Mouse (Mus musculus) olfactory bulb, adult 2 months (tissue): ENCODE measurements around the gene Fkbp14. TPM values are rescaled to one million over a fixed set of nuclear protein-coding genes. Genes with fewer than 3 reads are reported as not detected.

Source experiments
- H3K27ac ChIP-seq: fragments of 200-500 bp; 2 replicates; pipeline ENCODE4 v1.5.1; 2012; ENCODE audit warnings: low read depth, low read length; ENCODE audit not compliant: insufficient read depth
- H3K4me1 ChIP-seq: fragments of 200-500 bp; 2 replicates; pipeline ENCODE4 v1.6.1; 2012; ENCODE audit warnings: low read length; ENCODE audit not compliant: control insufficient read depth, insufficient read depth
- H3K4me3 ChIP-seq: fragments of 200-500 bp; 2 replicates; pipeline ENCODE4 v1.5.1; 2012; ENCODE audit warnings: mild to moderate bottlenecking, low read depth, low read length, moderate library complexity; ENCODE audit not compliant: insufficient read depth
- CTCF ChIP-seq: fragments of 200-500 bp; IDR thresholded peaks from 2 replicates; pipeline ENCODE4 v1.5.1; 2012; ENCODE audit warnings: low read depth, mild to moderate bottlenecking, low read length, moderate library complexity; ENCODE audit not compliant: insufficient read depth
- POLR2A ChIP-seq: fragments of 200-500 bp; IDR thresholded peaks from 2 replicates; pipeline ENCODE4 v1.6.1; 2012; ENCODE audit warnings: mild to moderate bottlenecking, low read depth, low read length, moderate library complexity; ENCODE audit not compliant: insufficient read depth
- WGBS: fragments of 180-500 bp; shearing (Covaris S2); methylation state at CpG from one replicate; pipeline ENCODE4 v1.1.7; 2018; 5-methylcytosine and 5-hydroxymethylcytosine counted together
- polyA plus RNA-seq: library from polyadenylated mRNA; stranded (reverse); fragments of >200 nt; gene quantifications from 2 replicates; pipeline ENCODE4 v1.2.4, GENCODE M21; 2012; ENCODE audit warnings: low replicate concordance; ENCODE audit not compliant: missing spikeins, insufficient read depth, insufficient read length

Fkbp14 gene
- polyA plus RNA-seq, 1 experiment = not detected

DNA sequence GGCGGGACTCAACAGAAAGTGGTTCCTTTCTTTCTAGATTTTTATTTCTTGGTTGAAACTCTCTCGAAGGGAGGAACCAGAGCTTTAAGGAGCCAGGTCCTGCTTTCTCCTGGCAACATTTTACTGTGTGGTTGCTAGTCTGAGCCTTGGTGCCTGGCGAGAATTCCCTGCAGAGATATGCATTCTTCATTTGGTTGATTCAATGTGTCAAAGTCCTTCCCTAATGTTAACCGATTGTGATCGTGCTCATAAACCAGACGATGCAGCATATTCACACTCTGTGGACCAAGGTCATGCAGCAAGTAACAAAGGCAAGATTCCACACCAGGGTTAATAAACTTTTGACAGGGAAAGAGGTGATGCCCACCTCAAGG lies 30.6 kb downstream of the Fkbp14 start:
- TF ChIP-seq POLR2A = no peak
- Histone ChIP-seq H3K27ac (peak overlapping the region; percentile 77), H3K4me1 (peaks cover 13% of the 10 kb centered on the region), H3K4me3 (peak overlapping the region; percentile 56)
- WGBS = 3% methylated on average over 6 of the region's 6 CpGs

DNA sequence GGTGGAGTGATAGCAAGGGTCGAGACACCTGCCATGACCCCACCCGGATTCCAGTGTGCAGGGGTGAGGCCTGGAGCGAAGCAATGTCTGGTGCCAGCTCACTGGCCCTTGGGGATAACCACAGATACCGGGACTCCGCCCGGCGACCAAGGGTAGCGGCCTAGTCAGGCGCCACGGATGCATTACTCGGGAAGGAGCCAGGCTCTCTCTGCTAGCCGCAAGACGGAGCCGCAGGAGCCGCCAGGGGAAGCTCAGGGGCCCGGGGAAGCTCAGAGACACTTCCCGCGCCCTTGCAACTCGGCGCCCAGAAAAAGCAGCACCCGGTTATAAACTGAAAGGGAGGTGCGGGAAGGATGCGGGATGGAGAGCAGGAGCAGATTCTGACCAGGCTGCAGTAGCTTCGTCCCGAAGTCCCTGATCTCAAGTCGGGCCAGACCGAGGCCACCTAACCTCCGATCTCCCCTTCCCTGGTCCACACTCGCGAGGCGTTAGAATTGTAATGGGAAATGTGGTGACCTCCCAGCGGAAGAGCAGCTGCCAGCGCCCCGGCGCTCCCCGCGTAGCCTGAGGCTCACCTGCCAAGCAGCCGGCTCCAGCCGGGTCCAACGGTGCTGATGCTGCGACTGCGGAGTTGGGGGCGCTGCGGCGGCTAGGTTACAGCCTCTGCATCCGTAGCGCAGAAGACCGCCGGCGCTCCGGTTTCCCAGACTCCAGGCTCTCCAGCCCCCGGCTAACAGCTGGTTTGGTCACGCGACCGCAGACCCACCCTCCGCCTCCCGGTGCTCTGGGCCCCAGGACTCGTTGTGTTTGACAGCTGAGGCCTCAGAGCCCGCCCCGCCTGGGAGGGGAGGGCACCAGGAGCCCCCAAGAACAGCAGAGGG lies 31.2 kb downstream of the Fkbp14 start, which contains the start of gene Scrn1:
TSS of gene Scrn1 (minus strand) at position 825 of the 881 bp plus-strand sequence.
- WGBS = under 1% methylated on average over 60 of the region's 60 CpGs
- peaks cover 13% of the 10 kb centered on the region for H3K4me1 ChIP-seq
- peak within 1 kb of the TSS; percentile 77 for H3K27ac ChIP-seq
- TF ChIP-seq POLR2A (peak; percentile 67), CTCF (no peak)
- peak within 1 kb of the TSS; percentile 56 for H3K4me3 ChIP-seq

DNA sequence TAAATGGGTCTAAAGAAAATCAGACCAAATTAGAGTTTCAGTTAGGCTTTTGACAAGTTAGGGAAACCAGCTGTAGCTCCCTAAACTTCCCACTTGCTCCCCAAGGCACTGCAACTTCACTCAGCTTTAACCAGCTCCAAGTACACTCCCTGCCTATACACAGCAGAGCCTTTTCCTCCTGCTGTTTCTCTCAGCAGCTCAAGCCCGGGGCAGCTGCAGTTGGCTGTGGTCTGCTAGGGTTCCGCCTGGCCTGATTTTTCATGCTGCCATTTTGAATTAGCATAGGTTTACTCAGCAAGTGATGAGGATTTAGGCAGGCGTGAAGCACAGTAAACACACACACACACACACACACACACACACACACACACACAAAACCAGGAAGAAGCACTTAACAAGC lies 32.1 kb downstream of the Fkbp14 start:
- Histone ChIP-seq H3K27ac (peak overlapping the region; percentile 77), H3K4me3 (peak overlapping the region; percentile 45), H3K4me1 (peaks cover 9% of the 10 kb centered on the region)
- no peak for TF ChIP-seq CTCF
- TF ChIP-seq POLR2A = no peak
- WGBS = 5% methylated on average over 3 of the region's 3 CpGs

DNA sequence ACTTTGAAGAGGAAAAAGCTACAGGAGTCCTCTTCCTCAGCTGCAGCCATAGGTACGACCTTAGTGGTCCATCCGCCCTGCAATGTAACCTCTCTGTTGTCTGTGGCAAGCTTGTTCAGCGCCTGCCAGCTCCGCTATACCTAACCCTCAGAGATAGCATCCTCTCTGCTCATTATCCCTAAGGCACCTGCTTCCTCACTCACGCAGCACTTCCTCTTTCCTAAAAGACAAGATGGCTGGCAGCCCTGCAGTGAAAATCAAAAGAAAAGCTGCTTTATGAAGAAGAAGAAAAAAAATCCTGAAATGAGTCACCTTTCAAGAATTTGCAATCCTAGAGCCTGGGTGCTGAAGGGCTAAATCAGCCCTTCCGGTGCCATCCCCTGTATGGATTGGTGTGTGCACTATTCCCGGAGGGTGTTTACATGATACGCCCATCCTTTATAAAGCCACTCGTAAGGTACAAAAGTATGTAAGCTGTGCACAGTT lies 32.6 kb downstream of the Fkbp14 start:
- Histone ChIP-seq H3K4me1 (peaks cover 11% of the 10 kb centered on the region), H3K27ac (0 out of 2 replicates have a peak overlapping the region, but pooled peaks have one; percentile 31), H3K4me3 (peak overlapping the region; percentile 45)
- TF ChIP-seq POLR2A = no peak
- no peak for TF ChIP-seq CTCF
- WGBS = 28% methylated on average over 9 of the region's 9 CpGs

DNA sequence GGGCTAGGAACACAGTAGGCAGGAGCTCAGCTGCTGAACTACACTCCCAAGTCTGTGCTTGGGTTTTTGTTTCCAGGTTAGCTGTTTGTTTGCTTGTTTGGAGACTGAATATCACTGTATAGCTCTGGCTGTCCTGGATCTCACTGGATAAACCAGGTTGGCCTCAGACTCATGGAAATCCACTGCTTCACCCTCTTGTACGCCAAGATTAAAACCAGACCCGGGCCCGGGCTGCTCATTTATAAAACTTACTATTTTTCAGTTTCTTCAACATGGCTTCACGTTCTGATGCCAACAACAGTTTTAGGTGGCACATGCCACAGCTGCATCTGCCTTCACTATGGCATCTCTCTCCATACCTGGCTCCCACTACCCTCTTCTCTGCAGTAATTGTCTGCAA lies 33.5 kb downstream of the Fkbp14 start:
- H3K4me3 ChIP-seq = no peak overlapping the region
- 51% methylated on average over 4 of the region's 4 CpGs for WGBS
- peaks cover 12% of the 10 kb centered on the region for H3K4me1 ChIP-seq
- H3K27ac ChIP-seq = no peak overlapping the region
- no peak for TF ChIP-seq CTCF
- no peak for TF ChIP-seq POLR2A

DNA sequence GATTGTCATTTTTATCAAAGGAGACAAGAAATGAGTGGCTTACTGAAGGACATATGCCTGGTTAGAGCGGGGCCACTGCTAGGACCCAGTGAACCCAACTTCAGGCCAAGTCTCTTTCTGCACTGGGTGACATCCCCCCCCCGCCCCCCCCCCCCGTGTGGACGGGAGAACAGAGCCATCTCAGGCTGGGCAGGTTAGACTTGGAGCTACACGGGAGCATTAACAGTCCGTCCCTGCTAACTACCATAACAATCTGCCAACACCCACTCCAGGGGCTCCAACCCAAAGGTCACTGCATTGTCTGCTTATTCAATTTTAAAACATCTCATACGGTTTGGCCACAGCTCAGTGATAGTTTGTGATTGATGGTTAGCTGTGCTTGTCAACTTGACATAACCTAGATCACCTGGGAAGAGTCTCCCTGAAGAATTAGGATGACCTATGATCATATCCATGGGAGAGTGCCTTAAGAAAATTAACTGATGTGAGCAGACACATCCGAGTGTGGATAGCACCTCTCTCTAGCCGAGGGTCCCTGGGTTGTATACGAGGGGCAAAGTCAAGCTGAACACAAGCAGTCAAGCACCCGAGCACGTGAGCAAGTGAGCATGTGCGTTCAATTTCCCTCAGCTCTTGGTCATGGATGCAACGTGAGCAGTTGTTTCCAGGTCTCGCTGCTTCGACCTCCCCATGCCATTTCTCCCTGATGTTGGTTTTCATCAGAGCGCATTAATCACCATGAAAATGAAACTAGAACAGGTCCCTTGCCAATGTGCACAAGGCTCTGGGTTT lies 34.9 kb downstream of the Fkbp14 start:
- TF ChIP-seq POLR2A = no peak
- no peak for TF ChIP-seq CTCF
- H3K4me1 ChIP-seq = peaks cover 12% of the 10 kb centered on the region
- no peak overlapping the region for H3K4me3 ChIP-seq
- WGBS = 61% methylated on average over 17 of the region's 17 CpGs
- H3K27ac ChIP-seq = no peak overlapping the region

DNA sequence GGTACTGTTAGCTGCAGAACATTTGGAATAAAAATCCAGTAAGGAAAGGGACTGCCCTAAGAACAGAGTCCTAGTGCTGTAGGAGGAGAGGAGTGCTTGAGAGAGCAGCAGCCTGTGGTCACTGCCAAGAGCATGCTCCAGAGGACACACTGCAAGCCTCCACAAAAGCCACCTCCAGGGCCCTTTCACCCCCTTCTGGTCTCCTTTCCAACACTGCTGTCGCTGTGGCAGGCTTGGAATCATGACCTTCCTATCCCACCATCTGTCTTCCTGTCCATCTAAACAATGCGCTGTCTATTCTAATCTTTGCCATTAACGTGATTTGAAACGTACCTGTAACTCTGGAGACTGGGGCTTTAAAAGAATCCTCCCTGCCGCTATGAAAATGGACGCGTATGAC lies 38.6 kb downstream of the Fkbp14 start:
- WGBS = 79% methylated on average over 7 of the region's 7 CpGs
- Histone ChIP-seq H3K4me3 (no peak overlapping the region), H3K27ac (no peak overlapping the region), H3K4me1 (peaks cover 15% of the 10 kb centered on the region)
- no peak for TF ChIP-seq CTCF
- TF ChIP-seq POLR2A = no peak

DNA sequence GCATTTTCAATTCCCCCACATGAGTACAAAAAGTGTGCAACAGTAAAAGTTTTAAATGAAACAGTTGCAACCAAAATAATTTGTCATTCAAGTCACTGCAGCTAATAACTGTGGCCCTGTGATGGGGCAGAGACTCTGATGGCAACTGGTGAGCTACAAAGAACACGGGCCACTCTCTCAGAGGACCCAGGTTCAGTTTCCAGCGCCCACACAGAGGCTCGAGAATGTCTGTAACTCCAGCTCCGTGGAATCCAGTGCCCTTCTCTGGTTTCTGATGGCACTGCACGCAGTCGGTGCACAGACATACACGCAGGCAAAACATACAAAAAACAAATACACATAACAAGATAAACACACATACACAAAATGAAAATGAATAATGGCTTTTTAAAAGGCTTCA lies 39.4 kb downstream of the Fkbp14 start:
- WGBS = 94% methylated on average over 7 of the region's 7 CpGs
- Histone ChIP-seq H3K4me3 (no peak overlapping the region), H3K27ac (no peak overlapping the region), H3K4me1 (peaks cover 15% of the 10 kb centered on the region)
- TF ChIP-seq POLR2A (no peak), CTCF (no peak)

DNA sequence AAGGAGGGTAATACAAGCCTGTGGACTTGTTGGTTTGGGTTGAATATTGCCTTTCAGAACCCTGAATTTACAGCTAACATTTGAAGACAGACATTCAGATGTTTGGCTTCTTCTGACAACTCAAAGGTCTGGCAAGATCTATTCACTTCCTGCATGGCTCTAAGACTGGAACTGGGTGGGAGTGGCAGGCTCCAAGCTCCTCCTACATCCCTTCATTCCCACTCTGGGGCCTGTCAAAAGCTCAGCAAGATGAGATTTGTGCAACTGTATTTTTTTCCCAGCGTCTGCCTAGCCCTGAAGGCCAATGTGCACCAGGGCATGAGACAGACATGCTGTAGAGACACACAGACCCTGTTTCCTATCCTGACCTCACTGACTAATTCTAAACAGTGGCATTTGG lies 41.3 kb downstream of the Fkbp14 start:
- Histone ChIP-seq H3K4me3 (no peak overlapping the region), H3K27ac (no peak overlapping the region), H3K4me1 (peaks cover 15% of the 10 kb centered on the region)
- TF ChIP-seq CTCF (no peak), POLR2A (no peak)
- WGBS = 65% methylated on average over 1 of the region's 1 CpGs
